Mouse (Mus musculus) thymus, postnatal 36 days (tissue): ENCODE data around the gene Pde4d.

Experiments used
- DNase-seq, 2 experiments: peaks; one replicate each; pipeline ENCODE4 v3.0.0; 2022; ENCODE audit warnings: mixed read lengths in 2 of 2

The Pde4d gene

DNA sequence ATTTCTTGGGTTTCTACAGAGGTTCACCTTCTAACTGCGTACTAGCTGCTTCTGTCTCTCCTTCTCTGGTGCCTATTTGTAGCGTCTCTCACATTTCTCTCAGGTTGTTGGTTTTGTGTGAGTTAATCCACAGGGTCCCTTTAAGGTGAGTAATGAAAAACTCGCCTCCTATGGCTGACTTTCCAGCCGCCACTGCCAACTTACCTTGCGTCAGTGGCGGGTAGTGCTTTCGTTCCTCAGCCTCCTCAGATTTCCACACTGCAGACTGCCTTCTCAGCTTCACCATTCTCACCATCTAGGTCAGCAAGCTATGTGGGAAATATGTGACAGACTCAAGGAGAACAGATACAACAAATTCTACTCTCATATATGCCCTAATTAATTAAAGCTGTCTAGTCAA lies 977.8 kb downstream of the Pde4d start:
- DNase-seq: no peak

DNA sequence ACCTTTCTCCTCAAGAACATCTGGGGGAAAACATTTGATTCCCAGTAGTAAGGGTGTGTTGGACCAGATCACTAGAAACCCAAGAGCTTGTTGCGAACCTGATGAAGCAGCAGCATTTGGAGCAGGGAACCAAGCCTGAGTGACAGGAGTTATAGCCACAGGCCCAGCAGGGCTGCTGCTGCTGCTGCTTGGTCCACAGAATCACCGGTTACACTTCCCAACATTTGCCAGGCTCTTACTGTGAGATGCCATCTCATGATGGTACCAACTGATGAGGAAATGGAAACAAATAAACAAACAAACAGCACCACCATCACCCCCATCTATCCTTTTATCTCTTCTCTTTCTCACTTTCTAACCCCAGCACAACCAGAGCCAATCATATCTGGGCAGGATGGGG lies 979.8 kb downstream of the Pde4d start:
- no peak for DNase-seq

DNA sequence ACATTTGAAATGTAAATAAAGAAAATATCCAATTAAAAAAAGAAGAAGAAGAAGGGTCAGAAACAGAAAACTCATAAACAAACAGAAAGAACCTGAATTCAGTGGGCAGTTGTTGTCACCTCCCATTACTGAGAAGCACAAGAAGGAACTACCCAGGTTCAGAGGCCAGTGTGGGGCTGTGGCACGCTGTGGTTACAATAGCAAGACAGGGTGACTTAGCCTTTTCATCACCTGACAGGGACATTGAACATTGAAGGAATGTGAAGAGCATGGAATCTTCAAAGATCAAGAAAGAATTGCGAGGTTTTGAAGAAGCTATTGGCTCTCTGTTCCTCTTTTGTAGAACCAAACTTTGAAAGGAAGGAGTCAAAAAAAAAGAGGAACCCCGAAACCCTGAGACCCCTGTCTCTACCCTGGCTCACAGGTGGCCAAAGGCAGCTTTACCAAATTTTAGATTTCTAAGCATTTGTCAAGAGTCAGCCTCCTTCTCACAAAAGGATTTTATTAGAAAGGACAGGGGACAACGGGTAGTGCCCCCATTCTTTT lies 987.6 kb downstream of the Pde4d start:
- no peak for DNase-seq

DNA sequence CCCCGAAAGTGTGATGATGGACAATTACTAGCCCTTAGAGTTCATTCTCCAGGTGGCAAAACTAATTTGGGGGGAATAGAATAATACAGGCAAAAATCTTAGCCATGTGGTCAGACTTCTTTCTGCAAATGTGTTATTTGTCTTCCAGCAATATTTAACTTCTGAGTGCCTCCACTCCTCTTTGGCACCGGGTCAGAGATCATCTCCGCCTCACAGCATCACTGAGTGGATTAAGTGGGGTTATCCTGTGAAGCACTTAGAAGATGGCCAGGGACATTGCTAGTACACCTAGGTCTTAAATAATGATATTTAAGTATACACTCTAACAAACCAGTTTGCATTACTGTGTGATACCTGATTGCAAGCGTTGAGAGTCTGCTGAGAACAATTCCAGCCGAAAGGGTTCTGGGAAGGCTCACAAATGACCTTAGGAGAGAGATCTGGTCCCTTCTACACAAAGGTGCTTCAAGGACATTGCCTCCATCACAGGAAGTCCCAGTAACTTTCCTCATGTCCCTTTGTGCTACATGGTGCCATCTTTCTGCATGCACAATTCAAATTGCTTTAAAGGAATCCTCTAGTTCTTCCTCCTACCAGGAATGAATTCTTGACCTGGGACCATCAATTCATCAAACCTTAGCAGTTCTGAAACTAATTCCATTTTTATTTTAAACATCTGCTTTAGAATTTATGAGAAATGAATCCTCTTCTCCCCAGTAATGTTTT lies 989.9 kb downstream of the Pde4d start:
- DNase-seq: no peak

- peak; percentile 20 to 35 for DNase-seq
Observed at GRCm38 (mm10) chr13:109440331-109440730, 990.6 kb downstream of the Pde4d start.

- DNase-seq: peak; percentile 72 to 74
Observed at GRCm38 (mm10) chr13:109440881-109441280, 991.1 kb downstream of the Pde4d start.

- DNase-seq: no peak
Observed at GRCm38 (mm10) chr13:109441401-109441973, 991.7 kb downstream of the Pde4d start.

- DNase-seq: no peak
Observed at GRCm38 (mm10) chr13:109446138-109446537, 996.4 kb downstream of the Pde4d start.

DNA sequence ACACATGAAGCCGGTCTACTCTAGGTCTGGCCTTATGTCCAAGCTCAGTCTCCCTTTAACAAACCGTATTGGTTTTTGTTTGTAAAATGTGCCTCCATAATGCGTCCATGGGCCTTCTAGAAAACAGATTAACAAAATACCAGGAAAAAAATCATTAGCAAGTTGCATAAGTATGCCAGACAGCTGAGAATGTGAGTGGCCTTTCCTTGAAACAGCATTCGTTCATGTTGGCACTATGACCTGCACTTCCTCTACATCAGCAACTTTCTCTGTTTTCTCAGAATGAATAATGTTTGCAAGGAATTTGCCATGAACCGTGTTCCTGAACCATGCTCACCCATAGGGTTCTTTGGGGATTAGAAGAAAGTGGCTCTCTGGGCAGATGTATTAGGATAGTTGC lies 998.4 kb downstream of the Pde4d start:
- DNase-seq: no peak

DNA sequence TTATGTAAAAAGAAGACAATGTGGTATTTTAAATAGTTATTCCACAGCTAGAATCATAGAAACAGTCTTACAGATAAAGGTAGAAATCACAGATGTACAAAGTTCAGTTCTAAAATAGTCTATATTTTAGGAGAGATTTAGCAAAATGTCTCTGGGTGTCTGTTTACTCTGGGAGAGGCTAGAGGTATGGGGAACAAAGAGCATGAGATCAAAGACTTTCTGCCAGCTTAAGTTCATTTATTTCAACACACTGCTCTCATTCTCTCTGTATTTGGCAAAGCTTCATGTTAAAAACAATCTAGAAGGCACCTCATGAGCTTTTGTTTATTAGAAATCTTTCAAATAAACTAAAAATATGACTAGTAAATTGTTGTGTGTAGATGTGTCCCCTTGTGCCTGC lies 1024.6 kb downstream of the Pde4d start:
- DNase-seq: no peak

GRCm38 (mm10) chr13:109481446-109481845 lies 1031.7 kb downstream of the Pde4d start:
- DNase-seq: no peak

DNA sequence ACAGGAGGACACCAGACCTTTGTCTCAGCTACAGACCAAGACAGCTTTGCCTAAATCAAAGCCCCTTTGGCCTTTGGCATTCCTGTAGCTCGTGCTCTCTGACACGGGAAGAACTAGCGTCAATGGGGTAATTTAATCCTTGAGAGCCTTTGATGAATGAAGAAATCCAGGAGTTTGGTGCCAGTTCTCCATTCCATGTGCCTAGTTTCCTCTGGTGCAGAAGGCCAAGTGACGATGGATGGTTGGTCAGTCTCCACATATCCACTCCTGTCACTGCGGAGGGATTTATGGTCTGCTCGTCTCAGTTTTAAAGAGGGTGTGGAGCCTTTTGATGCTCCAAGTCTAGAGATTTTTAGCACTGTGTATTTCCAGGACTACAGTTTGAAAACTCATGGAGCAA lies 1036.4 kb downstream of the Pde4d start:
- DNase-seq: no peak

GRCm38 (mm10) chr13:109487378-109487777 lies 1037.6 kb downstream of the Pde4d start:
- no peak for DNase-seq

DNA sequence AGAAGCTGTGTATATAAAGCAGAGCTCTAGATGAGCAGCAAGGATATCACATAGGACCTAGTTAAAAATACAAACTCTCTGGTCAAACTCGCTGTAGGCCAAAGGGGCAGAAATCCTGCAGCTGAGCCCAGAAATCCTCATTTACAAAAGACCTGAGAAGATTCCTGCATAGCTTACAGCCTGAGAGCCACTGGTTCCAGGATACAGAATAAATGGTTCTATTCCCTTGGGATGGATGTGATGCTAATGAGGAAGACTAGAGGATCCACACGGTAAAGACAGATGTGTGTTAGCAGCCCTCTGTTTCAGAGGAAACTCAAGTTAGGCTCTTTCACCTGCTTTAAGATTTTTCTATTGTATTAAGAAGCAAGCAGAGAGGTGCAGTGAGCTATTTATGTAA lies 1041.1 kb downstream of the Pde4d start:
- no peak for DNase-seq

DNA sequence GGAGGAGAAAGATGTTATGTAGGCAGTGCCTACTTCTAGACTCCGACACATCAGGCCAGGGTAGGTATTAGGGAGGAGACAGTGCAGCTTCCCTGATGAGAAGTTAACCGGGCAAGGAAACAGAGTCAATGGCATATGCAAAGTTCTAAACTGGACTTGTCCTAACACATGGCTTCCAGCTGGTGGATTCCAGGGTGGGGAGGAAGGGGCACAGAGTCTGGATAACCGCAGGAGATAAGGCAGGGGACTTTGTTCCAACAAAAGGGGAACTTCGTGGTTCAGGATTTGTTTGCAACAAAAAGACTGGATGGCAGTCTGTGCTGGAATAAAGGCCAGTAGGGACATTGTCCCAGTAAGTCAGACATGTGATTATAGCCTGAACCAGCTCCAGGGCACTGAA lies 1042.1 kb downstream of the Pde4d start:
- DNase-seq: no peak

- DNase-seq: no peak
Observed at GRCm38 (mm10) chr13:109500336-109500735, 1050.6 kb downstream of the Pde4d start.

DNA sequence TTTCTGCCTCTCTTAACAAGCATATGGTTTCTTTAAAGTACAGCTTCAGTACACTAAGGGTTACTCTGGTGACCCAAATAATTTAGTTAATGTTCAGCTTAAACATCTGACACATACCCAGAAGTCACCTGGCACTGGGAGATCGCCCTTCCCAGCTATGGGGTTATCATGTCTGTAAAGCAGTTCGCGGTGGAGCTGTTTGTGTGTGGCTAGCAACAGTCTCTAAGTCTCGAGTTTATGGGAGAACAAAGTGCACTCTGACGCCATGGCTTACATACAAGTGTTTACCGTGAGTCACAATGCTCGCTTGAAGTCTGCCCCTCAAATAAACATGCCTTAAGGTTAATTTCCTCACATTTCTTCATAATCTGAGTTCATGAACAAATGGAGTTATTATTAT lies 1053.0 kb downstream of the Pde4d start:
- no peak for DNase-seq

GRCm38 (mm10) chr13:109506754-109507153 lies 1057.0 kb downstream of the Pde4d start:
- DNase-seq: no peak

DNA sequence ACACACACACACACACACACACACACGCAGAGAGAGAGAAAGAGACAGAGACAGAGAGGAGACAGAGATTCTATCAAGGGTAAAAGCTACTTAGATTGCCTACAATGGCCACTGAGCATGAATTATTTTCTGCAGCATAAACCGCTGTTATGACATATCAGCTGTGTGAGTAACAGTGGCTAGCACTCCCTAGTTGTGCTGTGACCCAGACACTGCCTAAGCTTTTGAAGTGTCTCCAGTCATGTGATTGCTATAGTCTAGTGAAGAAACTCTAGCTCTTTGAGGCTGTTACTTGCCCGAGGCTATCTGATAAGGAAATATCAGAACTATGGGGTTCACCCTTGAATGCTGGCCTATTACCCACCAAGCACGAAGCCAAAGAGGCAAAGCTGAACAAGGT lies 1058.7 kb downstream of the Pde4d start:
- DNase-seq: no peak

GRCm38 (mm10) chr13:109518194-109518593 lies 1068.4 kb downstream of the Pde4d start:
- DNase-seq: no peak

DNA sequence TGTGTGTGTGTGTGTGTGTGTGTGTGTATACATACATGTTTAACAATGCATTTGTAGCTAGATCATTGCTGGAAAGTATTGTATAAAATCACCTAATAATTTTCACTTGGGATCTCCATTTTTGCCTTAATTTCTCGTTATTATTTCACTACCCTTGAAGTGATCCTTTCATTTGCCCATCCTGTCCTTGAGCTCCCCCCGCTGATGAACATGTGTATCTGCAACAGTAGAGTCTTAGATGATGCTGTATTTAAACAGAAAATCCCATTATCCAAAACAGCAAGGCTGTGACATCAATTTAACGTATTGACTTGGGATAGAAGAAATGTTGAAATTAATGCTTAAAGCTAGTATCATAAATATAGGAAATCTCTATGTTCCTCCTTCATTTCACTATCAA lies 1069.7 kb downstream of the Pde4d start:
- DNase-seq: no peak

GRCm38 (mm10) chr13:109519966-109520646 lies 1070.4 kb downstream of the Pde4d start:
- DNase-seq: no peak

GRCm38 (mm10) chr13:109533838-109534523 lies 1084.2 kb downstream of the Pde4d start:
- no peak for DNase-seq
